Mouse (Mus musculus): ENCODE results near the gene Lnx2. TPM values are rescaled to one million over a fixed set of nuclear protein-coding genes. Genes with fewer than 3 reads are reported as not detected.
A peak's percentile ranks its signal among the peaks of the same experiment; 100 is the strongest.

Gene Lnx2
- total and polyA plus RNA-seq, 2 experiments = 11.0 to 19.7 TPM

- 80% methylated on average over 5 of the region's 5 CpGs for WGBS
- no peak overlapping the region for H3K9ac ChIP-seq (ENCODE audit: low read depth, low read length)
- no peak for DNase-seq (ENCODE audit: extremely low read depth, low read depth, low spot score)
- no peak overlapping the region for H3K4me3 ChIP-seq (ENCODE audit: insufficient read depth, low read depth, low read length)
- H3K79me2 ChIP-seq (ENCODE audit: control insufficient read depth, insufficient read depth, low read length) = peaks cover 65% of the 10 kb centered on the region
- no peak for TF ChIP-seq CTCF (IDR thresholded peaks at IDR 0.05; ENCODE audit: low read depth, low read length)
- no peak for TF ChIP-seq POLR2A (IDR thresholded peaks at IDR 0.05; ENCODE audit: extremely low read depth, insufficient read depth, low read length)
- peaks cover 7% of the 10 kb centered on the region; the same call in 1 of the 2 replicates for H3K36me3 ChIP-seq (ENCODE audit: control insufficient read depth, insufficient read depth, low read length)
- peak overlapping the region; percentile 12; the same call in 1 of the 2 replicates for H3K27ac ChIP-seq (replicated peaks; ENCODE audit: insufficient read depth, low read depth, low read length)
- H3K27me3 ChIP-seq (ENCODE audit: control insufficient read depth, insufficient read depth, low read length) = no peaks in the 10 kb centered on the region
- H3K4me1 ChIP-seq (ENCODE audit: control insufficient read depth, insufficient read depth, low read length) = peaks cover 7% of the 10 kb centered on the region
Measured at GRCm38 (mm10) chr5:147039394-147039793, 37.0 kb downstream of the Lnx2 start.

GRCm38 (mm10) chr5:147037601-147038000 is 38.8 kb downstream of the Lnx2 start:
- no peak overlapping the region for H3K4me3 ChIP-seq (ENCODE audit: insufficient read depth, low read depth, low read length)
- peaks cover 12% of the 10 kb centered on the region; the same call in 1 of the 2 replicates for H3K36me3 ChIP-seq (ENCODE audit: control insufficient read depth, insufficient read depth, low read length)
- TF ChIP-seq POLR2A (IDR thresholded peaks at IDR 0.05; ENCODE audit: extremely low read depth, insufficient read depth, low read length) (no peak), CTCF (IDR thresholded peaks at IDR 0.05; ENCODE audit: low read depth, low read length) (no peak)
- peaks cover 58% of the 10 kb centered on the region for H3K79me2 ChIP-seq (ENCODE audit: control insufficient read depth, insufficient read depth, low read length)
- H3K27me3 ChIP-seq (ENCODE audit: control insufficient read depth, insufficient read depth, low read length) = no peaks in the 10 kb centered on the region
- peaks cover 7% of the 10 kb centered on the region for H3K4me1 ChIP-seq (ENCODE audit: control insufficient read depth, insufficient read depth, low read length)
- peak overlapping the region; percentile 57 for H3K27ac ChIP-seq (replicated peaks; ENCODE audit: insufficient read depth, low read depth, low read length)
- no peak overlapping the region for H3K9ac ChIP-seq (ENCODE audit: low read depth, low read length)
- DNase-seq (ENCODE audit: extremely low read depth, low read depth, low spot score) = no peak
- WGBS = 32% methylated on average over 3 of the region's 3 CpGs

- H3K4me3 ChIP-seq (ENCODE audit: insufficient read depth, low read depth, low read length) = no peak overlapping the region
- no peak overlapping the region for H3K9ac ChIP-seq (ENCODE audit: low read depth, low read length)
- peaks cover 50% of the 10 kb centered on the region for H3K79me2 ChIP-seq (ENCODE audit: control insufficient read depth, insufficient read depth, low read length)
- DNase-seq (ENCODE audit: extremely low read depth, low read depth, low spot score) = no peak
- no peaks in the 10 kb centered on the region for H3K27me3 ChIP-seq (ENCODE audit: control insufficient read depth, insufficient read depth, low read length)
- peaks cover 7% of the 10 kb centered on the region for H3K4me1 ChIP-seq (ENCODE audit: control insufficient read depth, insufficient read depth, low read length)
- H3K27ac ChIP-seq (replicated peaks; ENCODE audit: insufficient read depth, low read depth, low read length) = peak overlapping the region; percentile 71
- peaks cover 13% of the 10 kb centered on the region; the same call in 1 of the 2 replicates for H3K36me3 ChIP-seq (ENCODE audit: control insufficient read depth, insufficient read depth, low read length)
- TF ChIP-seq CTCF (IDR thresholded peaks at IDR 0.05; ENCODE audit: low read depth, low read length) (no peak), POLR2A (IDR thresholded peaks at IDR 0.05; ENCODE audit: extremely low read depth, insufficient read depth, low read length) (no peak)
- 83% methylated on average over 5 of the region's 5 CpGs for WGBS
Measured at GRCm38 (mm10) chr5:147036661-147037060, 39.7 kb downstream of the Lnx2 start.

- Histone ChIP-seq H3K9ac (ENCODE audit: low read depth, low read length) (no peak overlapping the region), H3K27me3 (ENCODE audit: control insufficient read depth, insufficient read depth, low read length) (no peaks in the 10 kb centered on the region), H3K79me2 (ENCODE audit: control insufficient read depth, insufficient read depth, low read length) (peaks cover 45% of the 10 kb centered on the region), H3K27ac (replicated peaks; ENCODE audit: insufficient read depth, low read depth, low read length) (peak overlapping the region; percentile 71), H3K4me1 (ENCODE audit: control insufficient read depth, insufficient read depth, low read length) (peaks cover 7% of the 10 kb centered on the region), H3K4me3 (ENCODE audit: insufficient read depth, low read depth, low read length) (no peak overlapping the region), H3K36me3 (ENCODE audit: control insufficient read depth, insufficient read depth, low read length) (peaks cover 8% of the 10 kb centered on the region; the same call in 1 of the 2 replicates)
- no peak for DNase-seq (ENCODE audit: extremely low read depth, low read depth, low spot score)
- TF ChIP-seq POLR2A (IDR thresholded peaks at IDR 0.05; ENCODE audit: extremely low read depth, insufficient read depth, low read length) = no peak
- TF ChIP-seq CTCF (IDR thresholded peaks at IDR 0.05; ENCODE audit: low read depth, low read length) = no peak
- WGBS = 82% methylated on average over 10 of the region's 10 CpGs
Measured at GRCm38 (mm10) chr5:147036028-147036427, 40.4 kb downstream of the Lnx2 start.

- peaks cover 12% of the 10 kb centered on the region for H3K36me3 ChIP-seq (ENCODE audit: control insufficient read depth, insufficient read depth, low read length)
- H3K4me1 ChIP-seq (ENCODE audit: control insufficient read depth, insufficient read depth, low read length) = peaks cover 7% of the 10 kb centered on the region
- no peak for DNase-seq (ENCODE audit: extremely low read depth, low read depth, low spot score)
- no peak overlapping the region for H3K4me3 ChIP-seq (ENCODE audit: insufficient read depth, low read depth, low read length)
- no peaks in the 10 kb centered on the region for H3K27me3 ChIP-seq (ENCODE audit: control insufficient read depth, insufficient read depth, low read length)
- 69% methylated on average over 6 of the region's 6 CpGs for WGBS
- H3K9ac ChIP-seq (ENCODE audit: low read depth, low read length) = no peak overlapping the region
- no peak overlapping the region for H3K27ac ChIP-seq (replicated peaks; ENCODE audit: insufficient read depth, low read depth, low read length)
- TF ChIP-seq POLR2A (IDR thresholded peaks at IDR 0.05; ENCODE audit: extremely low read depth, insufficient read depth, low read length) (no peak), CTCF (IDR thresholded peaks at IDR 0.05; ENCODE audit: low read depth, low read length) (no peak)
- peaks cover 38% of the 10 kb centered on the region for H3K79me2 ChIP-seq (ENCODE audit: control insufficient read depth, insufficient read depth, low read length)
Measured at GRCm38 (mm10) chr5:147035301-147035700, 41.1 kb downstream of the Lnx2 start.

GRCm38 (mm10) chr5:147034283-147034682 is 42.1 kb downstream of the Lnx2 start:
- no peak for TF ChIP-seq CTCF (IDR thresholded peaks at IDR 0.05; ENCODE audit: low read depth, low read length)
- TF ChIP-seq POLR2A (IDR thresholded peaks at IDR 0.05; ENCODE audit: extremely low read depth, insufficient read depth, low read length) = no peak
- Histone ChIP-seq H3K4me1 (ENCODE audit: control insufficient read depth, insufficient read depth, low read length) (peaks cover 7% of the 10 kb centered on the region), H3K27ac (replicated peaks; ENCODE audit: insufficient read depth, low read depth, low read length) (no peak overlapping the region), H3K36me3 (ENCODE audit: control insufficient read depth, insufficient read depth, low read length) (peaks cover 16% of the 10 kb centered on the region), H3K9ac (ENCODE audit: low read depth, low read length) (no peak overlapping the region), H3K27me3 (ENCODE audit: control insufficient read depth, insufficient read depth, low read length) (no peaks in the 10 kb centered on the region), H3K4me3 (ENCODE audit: insufficient read depth, low read depth, low read length) (no peak overlapping the region), H3K79me2 (ENCODE audit: control insufficient read depth, insufficient read depth, low read length) (peaks cover 32% of the 10 kb centered on the region)
- 85% methylated on average over 12 of the region's 12 CpGs for WGBS
- DNase-seq (ENCODE audit: extremely low read depth, low read depth, low spot score) = no peak
